ENCODE assay signal across 18 mouse cellular contexts in the genomic region with DNA sequence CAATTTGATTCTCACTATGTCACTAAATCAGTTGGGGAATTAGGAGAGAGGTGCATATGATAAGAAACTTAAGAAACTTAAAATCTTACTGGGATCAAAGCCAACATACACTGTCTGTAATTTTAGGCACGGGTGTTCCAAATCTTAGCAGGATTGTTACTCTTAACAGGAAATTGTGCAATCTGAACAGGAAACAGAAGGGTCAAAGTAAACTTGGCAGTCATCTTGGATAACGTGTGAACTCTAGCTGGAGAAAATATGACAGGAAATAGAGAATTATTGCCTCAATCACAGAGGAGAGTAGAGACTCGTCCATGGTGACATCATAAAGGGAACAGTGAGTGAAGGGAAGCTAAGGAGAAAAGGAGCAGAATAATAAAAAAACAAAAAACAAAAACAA.
"Had no signal": no experiment of that assay in that cellular context is flagged by ENCODE, and none has a peak within 500 bp of the region (broad histone marks: within the 10 kb centered on the region; RNA-seq: fewer than 3 reads in every experiment).

No protein-coding gene starts in this region.

- DNase-seq: lung, adult 18-20 months; lung, postnatal 14 days; lung, postnatal 4 days; midbrain, embryonic 14.5 days; retina, postnatal 1 day; right cerebral cortex, adult 18-20 months; right cerebral cortex, postnatal 25 days; right cerebral cortex, postnatal 4 days; spleen, adult 18-20 months; thymus, adult 18-20 months; thymus, postnatal 14 days; thymus, postnatal 36 days had no signal

- H3K4me2 ChIP-seq: midbrain, embryonic 12.5 days; neural tube, embryonic 13.5 days; neural tube, embryonic 15.5 days had no signal

- H3K9me3 ChIP-seq: midbrain, embryonic 10.5 days; midbrain, embryonic 12.5 days; neural tube, embryonic 13.5 days; neural tube, embryonic 15.5 days had no signal

- H3K27ac ChIP-seq: midbrain, embryonic 10.5 days; midbrain, embryonic 12.5 days; neural tube, embryonic 13.5 days; neural tube, embryonic 15.5 days had no signal

- ATAC-seq: midbrain, embryonic 16.5 days had no signal

- H3K4me3 ChIP-seq: midbrain, embryonic 10.5 days; midbrain, embryonic 12.5 days; myocyte; neural tube, embryonic 13.5 days; neural tube, embryonic 15.5 days had no signal

- H3K36me3 ChIP-seq: midbrain, embryonic 10.5 days; midbrain, embryonic 12.5 days; neural tube, embryonic 13.5 days; neural tube, embryonic 15.5 days had no signal

- H3K27me3 ChIP-seq: midbrain, embryonic 12.5 days; neural tube, embryonic 13.5 days; neural tube, embryonic 15.5 days had no signal

- H3K9ac ChIP-seq: midbrain, embryonic 12.5 days; neural tube, embryonic 13.5 days; neural tube, embryonic 15.5 days had no signal

- H3K4me1 ChIP-seq: neural tube, embryonic 13.5 days; neural tube, embryonic 15.5 days had no signal
